Mouse (Mus musculus) ES-Bruce4 (cell line): Measurements from ENCODE around the gene Vps8. TPM values are rescaled to one million over a fixed set of nuclear protein-coding genes. Genes with fewer than 3 reads are reported as not detected.

Source experiments
- H3K27ac ChIP-seq: 2 replicates; pipeline ENCODE4 v1.5.1; 2012; ENCODE audit warnings: low read length, inconsistent platforms; ENCODE audit not compliant: insufficient read depth
- H3K27me3 ChIP-seq: 2 replicates; pipeline ENCODE4 v1.6.1; 2012; ENCODE audit warnings: mild to moderate bottlenecking, low read length, inconsistent platforms; ENCODE audit not compliant: control insufficient read depth, poor library complexity, insufficient read depth, severe bottlenecking
- H3K36me3 ChIP-seq: 2 replicates; pipeline ENCODE4 v1.6.1; 2012; ENCODE audit warnings: inconsistent platforms, mild to moderate bottlenecking, low read length, moderate library complexity; ENCODE audit not compliant: control insufficient read depth, poor library complexity, insufficient read depth, severe bottlenecking
- H3K4me1 ChIP-seq: one replicate; pipeline ENCODE4 v1.8.1; 2011; ENCODE audit warnings: low read length; ENCODE audit not compliant: control insufficient read depth, insufficient read depth
- H3K4me3 ChIP-seq: 2 replicates; pipeline ENCODE4 v1.5.1; 2011; ENCODE audit warnings: low read depth, mild to moderate bottlenecking, low read length
- H3K9ac ChIP-seq: 2 replicates; pipeline ENCODE4 v1.6.1; 2012; ENCODE audit warnings: low read depth, mild to moderate bottlenecking, inconsistent platforms; ENCODE audit not compliant: poor library complexity, severe bottlenecking
- H3K9me3 ChIP-seq: replicated peaks from 2 replicates; pipeline ENCODE4 v1.6.1; 2012; ENCODE audit warnings: mild to moderate bottlenecking, low read length, inconsistent platforms; ENCODE audit not compliant: control insufficient read depth, poor library complexity, insufficient read depth, severe bottlenecking
- CTCF ChIP-seq: IDR thresholded peaks from one replicate; pipeline ENCODE4 v1.8.1; 2011; ENCODE audit warnings: low read depth, low read length
- EP300 ChIP-seq: IDR thresholded peaks from 2 replicates; pipeline ENCODE4 v1.6.1; 2011; ENCODE audit warnings: low read depth, low read length; ENCODE audit not compliant: insufficient read depth
- POLR2A ChIP-seq: IDR thresholded peaks from one replicate; pipeline ENCODE4 v1.8.1; 2011; ENCODE audit warnings: low read length; ENCODE audit not compliant: insufficient read depth
- polyA plus RNA-seq: library from polyadenylated mRNA; stranded (reverse); fragments of >200 nt; gene quantifications from 2 replicates; pipeline ENCODE4 v1.2.4, GENCODE M21; 2011; ENCODE audit warnings: low read depth; ENCODE audit not compliant: missing spikeins, insufficient read depth, insufficient read length

Gene Vps8
- 25.4 and 26.9 TPM in 2 replicates for polyA plus RNA-seq

DNA sequence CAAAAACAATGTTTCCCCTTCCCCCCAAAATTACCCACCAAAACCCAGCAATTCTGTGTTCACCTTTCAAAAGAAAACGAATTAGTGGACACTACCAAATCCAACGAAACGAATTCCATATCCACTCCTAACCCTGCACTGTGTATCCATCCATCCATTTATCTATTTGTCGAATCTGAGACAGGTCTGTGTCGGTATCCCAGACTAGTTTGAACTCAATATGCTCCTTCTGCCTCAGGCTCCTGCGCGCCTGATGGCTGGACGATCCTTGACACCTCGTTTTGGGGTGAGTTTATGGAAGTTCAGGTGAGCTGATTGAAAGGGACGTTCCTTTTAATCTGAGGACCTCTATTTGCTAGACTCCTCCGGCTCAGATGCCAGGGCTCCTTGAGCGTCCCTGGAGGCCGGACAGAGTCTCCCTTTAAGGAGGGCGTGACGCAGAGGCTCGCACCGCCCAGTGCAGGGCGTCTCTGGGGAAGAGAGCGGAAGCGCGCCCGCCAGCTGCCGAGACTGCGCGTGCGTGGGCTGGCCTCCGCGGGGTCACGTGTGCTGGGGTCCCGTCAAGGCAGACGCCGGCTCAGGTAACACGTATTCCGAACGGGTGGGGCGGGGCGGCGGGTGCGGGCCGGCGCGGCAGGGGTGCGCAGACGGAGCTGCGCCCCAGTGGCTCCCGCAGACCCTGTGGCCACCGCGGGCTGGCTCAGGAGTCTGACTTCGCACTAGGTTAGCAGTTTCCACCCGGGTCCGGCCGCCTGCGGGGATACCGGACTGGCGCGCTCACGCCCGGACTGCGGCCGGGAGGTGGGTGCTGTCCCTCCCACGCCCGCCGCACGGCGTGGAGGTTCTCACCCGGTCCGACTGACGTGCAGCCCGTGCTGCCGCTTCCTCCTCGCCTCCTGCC, at the start of gene Vps8:
Gene Vps8 (plus strand): TSS at position 474 of the 901 bp plus-strand sequence.
- H3K4me3 ChIP-seq, result peak within 1 kb of the TSS; percentile 100
- H3K36me3 ChIP-seq, result no peaks in the 10 kb centered on the region
- no peaks in the 10 kb centered on the region for H3K27me3 ChIP-seq
- TF ChIP-seq CTCF (no peak), POLR2A (no peak), EP300 (no peak)
- H3K4me1 ChIP-seq, result no peaks in the 10 kb centered on the region
- H3K9me3 ChIP-seq, result no peaks in the 10 kb centered on the region
- peak within 1 kb of the TSS; percentile 93 for H3K9ac ChIP-seq
- H3K27ac ChIP-seq, result no peak within 1 kb of the TSS

DNA sequence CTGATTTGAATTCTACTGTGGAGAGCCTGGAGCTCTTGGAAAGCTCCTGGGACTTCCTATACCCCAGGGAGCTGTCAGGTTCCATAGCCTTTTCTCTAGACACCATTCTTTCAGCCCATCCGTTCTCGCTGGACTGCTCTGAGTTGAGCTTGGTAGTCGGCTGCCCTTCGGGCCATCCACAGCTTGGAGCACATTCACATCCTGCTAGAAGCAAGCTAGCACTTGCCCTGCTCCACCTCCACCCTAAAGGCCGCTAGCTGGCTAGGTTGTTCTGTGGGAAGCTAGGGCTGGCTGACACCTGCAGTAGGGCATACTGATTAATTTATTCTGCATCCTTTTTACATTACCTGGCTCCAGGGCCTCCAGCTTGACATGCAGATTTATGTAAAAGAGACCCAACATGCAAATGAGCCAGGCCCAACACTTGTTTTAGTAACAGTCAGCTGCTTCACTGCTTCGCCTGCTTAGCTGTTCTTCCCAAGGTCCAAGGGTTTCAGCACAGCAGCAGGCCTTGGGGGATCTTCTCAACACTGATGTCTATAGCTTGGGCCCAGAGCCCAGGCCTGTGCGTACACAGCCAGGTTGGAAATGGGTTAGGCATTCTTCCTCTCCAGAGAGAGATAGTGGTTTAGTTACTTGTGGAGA, 49.5 kb upstream of the Vps8 start:
- Histone ChIP-seq H3K27me3 (no peaks in the 10 kb centered on the region), H3K4me3 (no peak overlapping the region), H3K27ac (no peak overlapping the region), H3K9me3 (no peaks in the 10 kb centered on the region), H3K4me1 (peaks cover 9% of the 10 kb centered on the region), H3K9ac (no peak overlapping the region), H3K36me3 (no peaks in the 10 kb centered on the region)
- 0 out of 2 replicates have a peak, but pooled peaks have one; percentile 1 for TF ChIP-seq EP300
- no peak for TF ChIP-seq CTCF

DNA sequence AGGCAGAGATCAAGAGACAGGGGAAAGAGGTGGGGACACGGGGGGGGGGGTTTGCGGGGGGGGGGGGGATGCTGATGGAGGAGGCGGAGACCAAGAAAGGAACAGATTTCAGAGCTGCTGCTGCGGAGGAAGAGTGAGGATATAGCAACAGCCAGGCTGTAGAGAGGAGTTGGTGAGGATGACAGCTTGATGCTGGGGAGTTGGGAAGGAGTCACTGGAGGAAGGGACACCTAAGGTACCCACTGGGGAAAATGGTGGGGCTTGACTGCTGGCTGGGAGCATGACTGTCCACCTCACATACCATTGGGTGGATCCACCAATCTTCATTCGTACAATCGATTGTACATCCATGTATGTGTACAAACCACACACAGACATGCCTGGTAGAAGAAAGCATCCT, 48.9 kb upstream of the Vps8 start:
- Histone ChIP-seq H3K27ac (no peak overlapping the region), H3K9ac (no peak overlapping the region), H3K4me1 (peaks cover 9% of the 10 kb centered on the region), H3K36me3 (no peaks in the 10 kb centered on the region), H3K4me3 (no peak overlapping the region), H3K9me3 (no peaks in the 10 kb centered on the region), H3K27me3 (no peaks in the 10 kb centered on the region)
- no peak for TF ChIP-seq POLR2A
- TF ChIP-seq EP300, result no peak
- TF ChIP-seq CTCF, result no peak

DNA sequence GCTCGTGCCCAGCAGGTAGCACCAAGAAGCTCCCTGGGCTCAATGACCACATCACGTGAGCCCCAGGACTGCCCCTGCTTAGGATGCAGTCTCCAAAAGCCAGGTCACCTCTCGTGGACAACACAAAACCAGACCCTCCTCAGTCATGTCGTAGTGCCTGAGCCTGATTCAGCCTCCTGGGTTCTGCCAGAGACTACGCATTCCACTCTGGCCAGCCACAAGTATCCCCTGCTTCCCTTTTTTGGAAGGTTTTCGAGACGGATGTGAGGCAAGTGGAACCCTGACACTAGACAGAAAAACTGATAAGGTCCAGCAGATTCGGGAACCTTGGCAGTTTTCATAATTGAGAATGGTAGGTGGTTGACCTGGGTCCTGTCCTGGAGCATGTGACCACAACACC, 47.8 kb upstream of the Vps8 start:
- no peaks in the 10 kb centered on the region for H3K36me3 ChIP-seq
- H3K9ac ChIP-seq, result no peak overlapping the region
- no peaks in the 10 kb centered on the region for H3K9me3 ChIP-seq
- H3K27ac ChIP-seq, result no peak overlapping the region
- H3K4me1 ChIP-seq, result peaks cover 9% of the 10 kb centered on the region
- no peak for TF ChIP-seq CTCF
- no peak for TF ChIP-seq EP300
- no peak for TF ChIP-seq POLR2A
- H3K27me3 ChIP-seq, result no peaks in the 10 kb centered on the region
- no peak overlapping the region for H3K4me3 ChIP-seq

DNA sequence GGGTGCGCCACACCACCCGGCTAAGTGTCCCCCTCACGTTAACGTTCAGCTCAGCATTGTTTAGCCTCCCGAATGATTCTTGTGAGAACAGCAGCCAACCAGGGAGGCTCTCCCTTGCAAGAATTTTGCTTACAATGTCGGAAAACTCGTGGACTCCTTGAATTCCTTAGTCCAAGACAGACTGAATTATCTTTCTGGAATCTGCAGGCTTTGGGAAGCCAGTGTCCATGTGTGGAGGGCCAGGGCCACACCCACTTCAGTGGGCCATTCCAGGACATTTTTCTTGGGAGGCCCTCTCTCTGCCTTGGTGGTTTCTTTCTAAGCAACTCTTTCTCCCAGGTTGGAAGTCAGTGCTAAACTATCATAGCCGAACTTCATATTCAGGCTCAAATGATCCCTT, 46.6 kb upstream of the Vps8 start:
- Histone ChIP-seq H3K27me3 (no peaks in the 10 kb centered on the region), H3K9ac (no peak overlapping the region), H3K36me3 (no peaks in the 10 kb centered on the region), H3K4me1 (peaks cover 12% of the 10 kb centered on the region), H3K4me3 (no peak overlapping the region), H3K9me3 (no peaks in the 10 kb centered on the region), H3K27ac (no peak overlapping the region)
- TF ChIP-seq EP300 (no peak), CTCF (no peak), POLR2A (no peak)
